Mouse (Mus musculus): ENCODE results near the gene Iqgap2.

Iqgap2 gene

DNA sequence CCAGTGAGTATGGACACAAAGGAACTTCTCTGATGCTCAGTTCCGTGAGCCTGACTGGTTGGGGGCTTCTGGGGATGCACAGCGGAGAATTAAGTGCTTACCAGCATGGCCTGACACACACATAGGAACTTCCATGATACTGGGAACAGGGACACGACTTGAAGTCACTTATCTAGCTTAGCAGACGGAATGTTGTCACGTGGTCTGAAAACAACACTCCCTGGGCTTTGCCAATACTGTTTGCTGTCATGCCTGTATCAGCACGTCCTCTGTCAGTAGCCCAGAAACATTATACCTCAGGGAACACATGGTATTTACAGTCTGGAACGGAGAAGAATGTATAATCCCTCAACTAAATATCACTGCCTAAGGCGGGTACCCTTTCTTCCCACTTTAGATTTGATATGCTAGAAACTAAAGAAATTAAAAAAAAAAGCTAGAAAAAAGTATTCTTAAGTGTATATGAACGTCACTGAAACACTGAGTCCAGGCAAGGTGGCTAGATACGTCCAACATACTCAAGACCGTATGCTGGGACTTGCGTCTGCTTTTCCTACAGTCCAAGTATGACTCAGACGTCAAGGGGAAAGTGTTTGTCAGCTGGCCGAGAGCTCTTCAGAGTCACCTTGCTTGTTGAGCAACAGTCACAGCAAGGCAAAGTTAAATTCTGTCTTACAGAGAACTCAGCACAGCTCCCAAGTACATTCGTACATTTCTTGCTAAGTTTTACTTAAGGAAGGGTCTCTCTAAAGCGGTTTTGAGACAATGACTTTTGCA lies 280.7 kb downstream of the Iqgap2 start:
- DNase-seq = peak; percentile 52

GRCm38 (mm10) chr13:95609088-95609420 lies 282.7 kb downstream of the Iqgap2 start:
- DNase-seq = no peak

DNA sequence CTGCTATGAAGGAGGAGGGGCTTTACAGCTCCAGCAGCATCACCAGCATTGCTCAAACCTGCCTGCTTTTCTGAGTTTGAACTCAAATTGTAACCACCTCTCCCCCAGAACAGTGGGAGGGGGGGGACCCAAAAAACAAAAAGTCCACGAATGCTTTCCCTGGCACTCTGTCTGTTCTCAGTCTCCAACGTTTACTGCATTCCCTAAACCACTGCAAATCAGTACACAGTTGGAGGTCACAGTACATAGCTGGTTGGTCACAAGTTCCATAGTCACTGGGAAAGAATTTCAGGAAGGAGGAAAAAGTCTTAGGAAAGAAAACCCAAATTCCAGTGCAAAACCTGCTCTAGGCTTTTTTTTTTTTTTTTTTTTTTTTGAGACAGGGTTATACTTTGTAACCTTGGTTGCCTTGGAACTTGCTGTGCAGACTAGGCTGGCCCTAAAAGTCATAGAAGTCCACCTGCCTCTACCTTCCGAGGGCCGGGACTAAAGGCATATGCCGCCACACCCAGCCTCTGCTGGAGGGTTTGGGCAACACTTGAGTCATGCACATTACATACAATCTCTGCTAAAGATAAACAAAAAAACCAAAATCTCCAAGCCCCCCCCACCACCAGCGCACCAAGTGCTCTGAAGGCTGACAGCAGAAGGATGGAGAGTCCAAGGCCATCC lies 283.2 kb downstream of the Iqgap2 start:
- no peak for DNase-seq

GRCm38 (mm10) chr13:95607019-95607418 lies 284.7 kb downstream of the Iqgap2 start:
- no peak for DNase-seq

DNA sequence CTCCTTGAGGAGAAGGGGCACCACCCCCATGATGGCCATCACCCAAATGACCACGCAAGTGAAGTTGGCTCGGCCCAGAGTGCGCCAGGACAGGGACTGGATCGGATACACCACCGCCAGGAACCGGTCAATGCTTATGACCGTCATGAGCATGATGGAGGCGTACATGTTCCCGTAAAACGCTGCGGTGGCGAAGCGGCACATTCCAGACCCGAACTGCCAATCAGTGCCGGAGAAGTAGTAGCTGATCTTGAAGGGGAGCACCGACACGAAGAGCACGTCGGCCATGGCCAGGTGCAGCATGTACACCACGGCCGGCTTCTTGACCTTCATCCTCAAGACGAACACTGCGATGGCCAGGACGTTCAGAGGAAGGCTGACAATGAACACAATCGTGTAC lies 287.4 kb downstream of the Iqgap2 start:
- DNase-seq = no peak

DNA sequence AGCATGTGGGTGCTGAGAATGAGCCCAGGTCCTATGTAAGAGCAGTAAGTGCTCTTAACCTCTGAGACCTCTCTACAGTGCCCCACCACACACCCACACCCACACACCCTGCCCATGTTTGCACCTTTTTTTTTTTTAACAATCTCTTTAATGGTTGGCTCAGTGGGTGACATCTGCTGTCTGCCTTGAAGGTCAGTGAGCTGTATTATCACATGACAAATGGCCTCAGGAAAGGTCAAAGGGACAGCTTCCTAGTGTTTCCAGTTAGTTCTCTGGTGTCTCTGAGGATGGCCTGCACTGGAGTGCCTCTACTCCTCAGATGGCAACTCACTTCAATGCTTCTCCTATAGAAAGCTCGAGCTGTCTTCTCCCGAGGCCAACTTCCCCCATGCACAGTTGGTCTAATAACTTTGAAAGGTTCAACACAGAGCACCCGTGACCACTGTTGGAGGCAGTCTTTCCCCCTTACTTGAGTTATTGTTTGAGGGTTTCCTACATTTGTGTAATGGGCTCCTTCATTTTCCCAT lies 291.8 kb downstream of the Iqgap2 start:
- no peak for DNase-seq

DNA sequence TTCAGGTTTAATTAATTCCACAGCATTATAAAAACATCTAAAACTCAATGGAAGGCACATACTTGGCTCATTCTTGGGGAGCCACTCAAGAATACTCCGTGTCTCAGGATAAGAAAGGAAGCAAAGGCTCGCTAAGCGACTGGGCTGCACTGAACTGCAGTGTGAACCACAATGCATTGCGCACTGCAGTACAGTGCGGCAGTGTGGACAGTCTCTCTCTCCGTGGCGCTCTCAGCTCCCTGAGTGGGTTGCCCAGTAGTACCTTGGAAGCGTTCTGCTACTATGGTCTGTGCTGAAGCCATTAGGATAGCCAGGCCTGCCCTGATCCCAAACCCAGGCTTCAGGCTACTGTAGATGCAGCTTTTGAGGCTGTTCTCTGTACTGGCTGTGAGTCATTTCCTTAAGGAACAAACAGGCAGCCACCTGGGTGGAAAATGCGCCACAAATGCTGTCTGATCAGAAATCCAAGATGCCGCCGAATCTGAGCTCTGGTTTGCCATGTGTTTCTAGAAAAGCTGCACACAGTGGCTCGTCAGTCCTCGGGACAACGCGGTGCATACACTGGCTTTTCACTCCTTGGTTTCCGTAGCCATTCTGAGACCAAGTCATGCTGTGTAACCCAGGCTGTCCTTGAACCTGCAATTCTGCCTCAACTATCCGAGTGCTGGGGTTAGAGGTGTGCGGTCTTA lies 293.3 kb downstream of the Iqgap2 start:
- no peak for DNase-seq

DNA sequence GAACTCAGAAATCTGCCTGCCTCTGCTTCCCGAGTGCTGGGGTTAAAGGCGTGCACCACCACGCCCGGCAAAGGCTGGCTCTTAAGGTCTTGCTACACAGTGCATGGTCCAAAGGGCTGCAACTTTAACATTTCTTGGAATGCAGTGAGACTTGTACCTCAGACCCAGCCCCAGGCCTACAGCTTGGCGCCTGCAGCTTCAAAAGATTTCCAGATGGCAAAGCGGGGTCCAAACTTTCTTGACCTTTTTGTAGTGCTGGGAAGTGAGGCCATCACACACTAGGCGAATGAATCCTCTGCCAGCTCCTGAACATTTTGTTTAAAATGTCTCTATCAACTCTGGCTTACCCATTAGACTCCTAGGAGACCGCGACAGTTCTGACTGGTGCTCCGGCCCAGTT lies 294.1 kb downstream of the Iqgap2 start:
- DNase-seq = no peak

DNA sequence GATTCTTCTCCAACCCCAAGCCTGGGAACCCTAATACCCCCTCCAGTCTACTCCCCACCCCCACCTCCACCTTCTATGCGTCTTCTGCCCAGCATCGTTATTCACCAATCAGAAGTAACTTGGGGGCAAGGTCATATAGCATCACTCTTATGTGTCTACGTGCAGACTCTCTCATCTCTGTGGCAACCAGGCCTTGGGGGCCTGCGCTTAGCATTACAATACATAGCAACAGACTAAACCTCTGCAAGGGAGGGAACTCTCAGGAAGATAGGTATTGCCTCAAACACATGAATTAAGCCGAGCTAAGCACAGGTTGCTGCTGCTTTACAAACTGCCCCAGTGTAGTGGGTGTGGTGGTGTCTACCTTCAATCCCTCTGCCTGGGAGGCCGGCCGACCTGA lies 295.0 kb downstream of the Iqgap2 start:
- no peak for DNase-seq

DNA sequence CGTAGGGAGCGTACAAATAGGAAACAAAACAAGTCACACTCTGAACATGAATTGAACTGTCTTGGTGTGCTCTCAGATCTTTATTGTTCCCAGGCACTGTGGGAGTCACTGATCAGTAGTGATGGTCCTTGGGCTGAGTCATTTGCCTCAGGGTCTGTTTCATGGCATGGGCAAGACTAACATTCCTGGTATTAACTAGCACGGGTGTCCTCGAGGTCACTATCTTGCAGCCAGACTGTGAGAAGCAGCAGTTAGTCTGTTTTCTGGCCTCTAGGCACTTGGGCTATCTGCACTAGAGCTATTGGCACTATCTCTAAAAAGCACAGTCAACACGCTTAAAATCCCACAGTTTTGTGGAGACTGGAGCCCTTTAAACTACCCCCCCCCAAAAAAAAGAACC lies 295.8 kb downstream of the Iqgap2 start:
- DNase-seq = no peak

GRCm38 (mm10) chr13:95595411-95595810 lies 296.3 kb downstream of the Iqgap2 start:
- DNase-seq = peak; percentile 48

GRCm38 (mm10) chr13:95592860-95593259 lies 298.9 kb downstream of the Iqgap2 start:
- DNase-seq = no peak

- no peak for DNase-seq
Measured at GRCm38 (mm10) chr13:95591606-95592005, 300.1 kb downstream of the Iqgap2 start.

DNA sequence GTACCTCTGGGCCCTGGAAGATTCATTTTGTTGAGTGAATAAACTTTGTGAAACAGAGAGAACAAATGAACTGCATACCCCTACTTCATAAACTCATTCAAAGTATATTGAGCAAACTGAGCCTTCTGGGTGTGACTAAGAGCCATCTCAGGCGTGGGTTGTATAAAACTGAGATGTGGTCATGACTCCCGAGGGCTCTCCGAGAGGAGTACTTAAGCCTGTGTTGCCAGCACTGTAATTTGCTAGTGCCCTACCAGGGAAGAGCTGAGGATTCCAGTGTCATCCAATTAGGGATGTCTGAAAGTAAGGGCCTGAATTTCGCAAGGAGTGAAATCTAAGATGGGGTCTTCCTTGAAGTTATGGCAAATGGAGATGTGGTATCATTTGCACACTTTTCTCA lies 304.1 kb downstream of the Iqgap2 start:
- no peak for DNase-seq

- no peak for DNase-seq
Measured at GRCm38 (mm10) chr13:95584898-95585297, 306.8 kb downstream of the Iqgap2 start.

- no peak for DNase-seq
Measured at GRCm38 (mm10) chr13:95583237-95584189, 308.2 kb downstream of the Iqgap2 start.

GRCm38 (mm10) chr13:95581850-95582249 lies 309.9 kb downstream of the Iqgap2 start:
- DNase-seq = no peak

GRCm38 (mm10) chr13:95578016-95578697 lies 313.6 kb downstream of the Iqgap2 start:
- no peak for DNase-seq
